Mouse (Mus musculus) CD4-positive naive resting alpha-beta T cell, adult 57 days (primary cell): ENCODE results near the gene Taf9. TPM values are rescaled to one million over a fixed set of nuclear protein-coding genes. Genes with fewer than 3 reads are reported as not detected.

Experiments used
- total RNA-seq: library from RNA; stranded (reverse); gene quantifications from one replicate; pipeline ENCODE4 v1.2.4, GENCODE M21; 2023

Gene Taf9
- total RNA-seq, result 8.3 TPM

DNA sequence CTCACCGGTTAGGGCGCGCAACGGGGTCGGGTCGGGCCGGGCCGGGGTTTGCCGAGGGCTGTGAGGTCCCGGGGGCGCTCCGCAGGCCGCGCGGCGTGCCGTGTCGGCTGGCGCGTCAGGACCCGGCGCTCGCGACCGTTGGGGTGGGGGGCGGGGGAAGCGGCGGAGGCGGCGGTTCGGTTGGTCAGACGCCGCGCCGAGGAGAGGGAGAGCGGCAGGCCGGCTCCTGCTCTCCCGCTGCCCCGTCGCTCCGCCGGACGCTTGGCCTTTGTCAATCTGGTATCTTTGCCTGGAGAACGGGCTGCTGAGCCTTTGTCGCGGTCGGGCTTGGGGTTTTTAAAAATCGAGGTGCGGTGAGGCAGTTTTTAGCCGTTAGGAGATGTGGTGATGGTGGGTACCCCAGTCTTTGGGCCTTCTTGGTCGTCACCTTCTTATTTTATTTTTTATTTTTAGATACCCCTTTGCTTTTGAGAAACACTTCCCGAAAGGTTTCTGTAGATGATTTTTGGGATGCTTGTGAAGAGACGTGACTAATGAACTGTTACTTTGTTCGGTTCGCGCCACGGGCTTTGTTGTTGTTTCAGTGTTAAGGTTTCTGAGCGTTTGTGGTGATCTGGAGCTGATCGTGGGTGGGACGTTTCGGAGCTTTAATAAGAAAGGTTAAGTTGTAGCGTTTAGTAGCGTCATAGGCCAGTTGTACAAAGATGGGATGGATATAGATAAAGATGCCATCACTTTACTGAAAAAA, at the start of gene Taf9:
TSS of gene Taf9 (plus strand) at position 141 of the 748 bp plus-strand sequence.

DNA sequence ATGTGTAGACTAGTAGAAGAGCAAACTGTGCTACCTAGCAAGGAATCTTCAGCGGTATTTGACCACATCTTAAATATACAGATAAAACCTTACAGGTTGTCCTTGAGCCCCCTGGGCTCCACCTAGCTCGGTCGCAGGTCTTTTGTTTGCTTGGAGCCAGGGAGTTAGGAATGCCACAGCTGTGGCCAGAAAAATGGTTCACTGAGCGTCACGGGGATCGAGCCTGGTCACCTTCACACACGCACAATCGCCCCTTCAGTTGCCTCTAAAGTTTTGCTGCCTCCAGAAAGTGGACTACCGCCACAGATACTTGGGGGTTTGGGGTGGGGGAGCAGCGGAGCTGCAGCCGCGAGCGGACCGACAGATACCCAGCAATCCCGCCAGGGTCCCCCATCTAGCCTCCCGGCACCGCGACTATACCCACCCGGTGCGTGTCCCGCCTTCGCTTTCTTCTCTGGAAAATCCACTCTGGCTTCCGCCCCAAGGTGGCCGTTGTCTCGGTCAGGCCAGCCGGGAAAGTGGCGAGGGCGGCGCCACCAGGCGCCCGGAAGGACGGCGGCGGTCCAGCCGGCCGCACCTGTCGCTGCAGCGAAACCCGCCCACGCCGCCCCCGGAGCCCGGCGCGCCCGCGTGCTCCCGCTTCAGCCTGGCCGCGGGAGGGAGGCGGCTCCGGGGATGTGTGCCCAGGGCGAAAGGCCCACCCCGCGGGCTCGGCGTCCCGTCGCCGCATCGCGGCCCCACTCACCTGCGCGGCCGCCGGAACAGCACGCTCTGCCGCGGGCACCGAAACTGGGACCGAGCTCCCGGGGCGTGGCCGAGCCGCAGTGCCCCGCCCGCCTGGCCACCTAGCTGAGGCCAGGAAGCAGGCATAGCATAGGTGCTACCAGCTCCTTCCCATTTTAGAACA, 34.9 kb upstream of the Taf9 start, which contains the start of gene Marveld2:
TSS of gene Marveld2 (minus strand) at position 791 of the 907 bp plus-strand sequence.

DNA sequence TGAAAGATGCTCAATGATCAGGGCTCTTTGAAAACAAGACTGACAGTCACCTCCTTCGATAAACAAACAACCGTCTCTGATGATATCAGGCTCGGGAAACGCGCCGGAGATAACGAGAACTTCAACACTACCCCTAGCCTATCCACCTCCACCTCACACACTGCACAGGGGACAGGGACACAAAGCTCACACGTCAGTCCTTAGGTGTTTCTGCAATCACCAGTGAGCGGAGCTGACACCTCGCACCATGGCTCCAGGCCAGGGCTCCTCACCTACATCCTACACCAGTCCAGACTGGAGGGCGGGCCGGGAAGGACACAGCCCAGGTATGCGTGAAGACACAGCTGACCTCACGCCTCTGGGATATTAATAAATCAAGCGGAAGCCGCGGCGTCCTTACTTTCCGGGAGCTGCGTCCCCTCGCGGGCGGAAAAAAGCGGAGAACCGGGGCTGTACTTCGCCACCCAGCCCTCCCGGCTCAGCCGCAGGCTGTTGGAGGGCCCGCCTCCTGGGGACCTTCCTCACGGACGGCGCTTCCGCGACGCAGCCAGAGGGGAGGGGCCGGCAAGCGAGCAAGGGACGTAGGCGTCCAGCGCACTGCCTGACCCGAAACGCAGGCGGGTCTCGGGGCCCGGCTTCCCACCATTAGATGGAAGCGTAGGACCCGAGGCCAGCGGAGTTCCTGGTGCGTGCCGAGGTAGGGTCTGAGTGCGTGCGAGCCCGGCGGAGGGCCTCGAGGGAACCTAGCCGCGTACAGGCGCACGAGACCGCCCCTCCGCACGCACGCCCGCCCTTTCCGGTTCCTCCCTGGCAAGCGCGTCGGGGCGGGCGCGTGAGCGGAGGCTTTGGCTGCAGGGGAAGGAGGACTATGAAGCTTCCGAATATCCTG, 585 bp upstream of the Taf9 start, which contains the start of the genes Ak6 and Rad17:
TSS of gene Ak6 (plus strand) at position 430 of the 889 bp plus-strand sequence.
TSS of gene Rad17 (minus strand) at position 502 of the 889 bp plus-strand sequence.

DNA sequence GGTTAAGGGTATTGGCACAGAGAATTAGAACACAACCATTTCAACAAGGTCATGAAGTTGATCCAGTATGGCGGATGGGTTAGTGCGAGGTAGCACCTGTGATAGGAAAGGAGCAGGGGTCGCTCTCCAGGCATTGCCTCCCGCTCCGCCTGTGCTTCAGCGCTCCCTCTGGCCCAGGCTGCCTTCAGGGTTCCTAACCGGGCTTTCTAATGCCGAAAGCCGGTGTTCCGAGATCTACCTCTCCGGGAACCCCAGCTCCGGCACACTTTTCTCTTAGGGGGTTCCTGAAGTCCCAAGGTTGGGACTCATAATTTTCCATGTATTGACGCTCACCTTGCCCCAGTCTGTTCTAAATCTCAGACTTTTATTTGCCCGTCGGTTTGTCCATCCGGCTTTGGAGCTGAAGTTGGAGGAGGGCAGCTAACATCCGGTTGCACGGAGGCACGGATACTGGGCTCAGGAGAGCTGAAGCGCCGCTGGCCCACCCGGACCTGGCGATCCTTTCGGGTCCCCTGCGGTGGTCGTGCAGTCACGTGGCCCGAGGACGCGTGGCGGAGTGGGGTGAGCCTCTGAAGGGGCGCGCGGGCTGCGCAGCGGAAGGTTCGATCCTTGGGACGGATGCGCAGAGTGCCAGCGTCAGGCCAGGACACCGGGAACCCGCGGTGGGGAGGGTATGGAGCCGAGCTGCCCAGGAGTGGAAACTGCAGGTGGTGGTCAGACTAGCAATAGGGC, 18.1 kb downstream of the Taf9 start, which contains the start of gene Ccdc125:
TSS of gene Ccdc125 (plus strand) at position 427 of the 732 bp plus-strand sequence.

Other genes starting within 250 kb of the Taf9 start
- gene Naip1, start 198.7 kb upstream of the Taf9 start, total RNA-seq, result not detected
- gene Gtf2h2, start 159.0 kb upstream of the Taf9 start, total RNA-seq, result 47.3 TPM
- gene Ocln, start 98.9 kb upstream of the Taf9 start, total RNA-seq, result not detected
- gene Marveld2, start 34.6 kb upstream of the Taf9 start, total RNA-seq, result 4.6 TPM
- 60.8 TPM for gene Ak6, start 600 bp upstream of the Taf9 start, total RNA-seq
- gene Rad17, start 528 bp upstream of the Taf9 start, total RNA-seq, result 17.6 TPM
- gene Ccdc125, start 18.1 kb downstream of the Taf9 start, total RNA-seq, result 13.2 TPM
- gene Cdk7, start 79.4 kb downstream of the Taf9 start, total RNA-seq, result 31.3 TPM
- gene Mrps36, start 93.1 kb downstream of the Taf9 start, total RNA-seq, result 20.4 TPM
- not detected for gene Cenph, start 124.3 kb downstream of the Taf9 start, total RNA-seq
- gene Ccnb1, start 135.0 kb downstream of the Taf9 start, total RNA-seq, result 1.9 TPM
- gene Slc30a5, start 181.8 kb downstream of the Taf9 start, total RNA-seq, result 45.0 TPM